Mouse (Mus musculus) mouse embryonic stem cell (cell line): ENCODE data around the gene Zfp784.
"Not testable (repeated sequence)": the region's sequence is repeated elsewhere in the genome, so short reads cannot be mapped to it uniquely, and the experiment has no call there.

Experiments used
- in situ Hi-C, 2 experiments: fragments of 300-500 bp; cut with MboI; formaldehyde crosslinking; loops; 1 replicate in 1 of 2; 3 replicates in 1 of 2; pipeline ENCODE4 v1.14.3; 2019 to 2020; ENCODE audit warnings: low sequenced_read_pairs in 2 of 2, low pct_unique_long_range_greater_than_20kb in 1 of 2, mixed read lengths in 1 of 2; ENCODE audit not compliant: unreplicated experiment in 1 of 2

The Zfp784 gene

GRCm38 (mm10) chr7:5031496-5031895 is 6.8 kb downstream of the Zfp784 start:
- in situ Hi-C loops: no loop called here

- in situ Hi-C loops: no loop called here
These were observed 7.5 kb downstream of the Zfp784 start for GRCm38 (mm10) chr7:5030554-5031275.

- in situ Hi-C loops: no loop called here
These were observed 8.3 kb downstream of the Zfp784 start for GRCm38 (mm10) chr7:5029946-5030345.

GRCm38 (mm10) chr7:5029543-5029942 is 8.7 kb downstream of the Zfp784 start:
- in situ Hi-C loops: no loop called here

- in situ Hi-C loops: loop anchor here in 1 of 2 experiments (5.0 kb wide), 1 partner anchor 41 kb away; the partner anchor contains the start of gene U2af2
These were observed 17.0 kb downstream of the Zfp784 start for GRCm38 (mm10) chr7:5021197-5021596.

GRCm38 (mm10) chr7:5020685-5021084 is 17.6 kb downstream of the Zfp784 start:
- in situ Hi-C loops: loop anchor here in 1 of 2 experiments (5.0 kb wide), 1 partner anchor 42 kb away; the partner anchor contains the start of gene U2af2

- in situ Hi-C loops: loop anchor here in 1 of 2 experiments (5.0 kb wide), 1 partner anchor 42 kb away; the partner anchor contains the start of gene U2af2
These were observed 18.1 kb downstream of the Zfp784 start, which contains the start of the genes Zfp865 and Ccdc106 for GRCm38 (mm10) chr7:5020000-5020681. Gene Zfp865 (plus strand): TSS chr7:5020376. Gene Ccdc106 (plus strand): TSS chr7:5020553.

- in situ Hi-C loops: not testable (repeated sequence)
These were observed 18.7 kb downstream of the Zfp784 start for GRCm38 (mm10) chr7:5019576-5019975.

- in situ Hi-C loops: no loop called here
These were observed 20.3 kb downstream of the Zfp784 start for GRCm38 (mm10) chr7:5017931-5018330.

GRCm38 (mm10) chr7:5017352-5017751 is 20.9 kb downstream of the Zfp784 start:
- in situ Hi-C loops: no loop called here

- in situ Hi-C loops: no loop called here
These were observed 21.3 kb downstream of the Zfp784 start for GRCm38 (mm10) chr7:5016920-5017319.

GRCm38 (mm10) chr7:5016057-5016456 is 22.2 kb downstream of the Zfp784 start:
- in situ Hi-C loops: no loop called here

GRCm38 (mm10) chr7:5015118-5016001 is 22.9 kb downstream of the Zfp784 start, which contains the start of gene Gm44973:
Gene Gm44973 (plus strand): TSS chr7:5015496.
- in situ Hi-C loops: no loop called here

- in situ Hi-C loops: no loop called here
These were observed 23.8 kb downstream of the Zfp784 start, which contains the start of the genes Zfp524 and Fiz1 for GRCm38 (mm10) chr7:5014251-5015117. Gene Zfp524 (plus strand): TSS chr7:5014415. Gene Fiz1 (minus strand): TSS chr7:5014697.

GRCm38 (mm10) chr7:5012681-5013513 is 25.3 kb downstream of the Zfp784 start:
- in situ Hi-C loops: no loop called here

- in situ Hi-C loops: no loop called here
These were observed 30.0 kb downstream of the Zfp784 start for GRCm38 (mm10) chr7:5008229-5008628.

- in situ Hi-C loops: not testable (repeated sequence)
These were observed 35.4 kb downstream of the Zfp784 start for GRCm38 (mm10) chr7:5002876-5003275.
